Mouse (Mus musculus): ENCODE measurements around the gene Ccdc159.

Ccdc159 gene

DNA sequence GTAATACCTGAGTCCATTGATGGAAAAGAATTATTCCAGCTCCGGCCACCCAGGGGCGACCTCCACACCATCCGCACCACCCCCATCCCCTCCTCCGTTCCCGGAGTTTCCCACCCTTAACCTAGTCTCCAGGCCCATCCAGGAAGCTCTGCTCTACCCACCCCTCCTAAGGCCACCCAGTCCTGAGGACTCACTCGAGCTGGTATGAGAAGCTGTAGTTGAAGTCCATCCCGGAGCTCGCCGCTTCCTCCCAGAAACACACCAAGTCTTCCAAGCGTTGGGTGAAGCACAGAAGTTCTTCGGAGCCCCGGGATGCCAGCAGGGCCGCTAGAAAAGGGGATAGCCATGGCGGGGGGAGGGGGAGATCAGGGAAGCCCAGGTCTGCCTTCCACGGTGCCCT is 34.7 kb downstream of the Ccdc159 start:
- no peak for DNase-seq

DNA sequence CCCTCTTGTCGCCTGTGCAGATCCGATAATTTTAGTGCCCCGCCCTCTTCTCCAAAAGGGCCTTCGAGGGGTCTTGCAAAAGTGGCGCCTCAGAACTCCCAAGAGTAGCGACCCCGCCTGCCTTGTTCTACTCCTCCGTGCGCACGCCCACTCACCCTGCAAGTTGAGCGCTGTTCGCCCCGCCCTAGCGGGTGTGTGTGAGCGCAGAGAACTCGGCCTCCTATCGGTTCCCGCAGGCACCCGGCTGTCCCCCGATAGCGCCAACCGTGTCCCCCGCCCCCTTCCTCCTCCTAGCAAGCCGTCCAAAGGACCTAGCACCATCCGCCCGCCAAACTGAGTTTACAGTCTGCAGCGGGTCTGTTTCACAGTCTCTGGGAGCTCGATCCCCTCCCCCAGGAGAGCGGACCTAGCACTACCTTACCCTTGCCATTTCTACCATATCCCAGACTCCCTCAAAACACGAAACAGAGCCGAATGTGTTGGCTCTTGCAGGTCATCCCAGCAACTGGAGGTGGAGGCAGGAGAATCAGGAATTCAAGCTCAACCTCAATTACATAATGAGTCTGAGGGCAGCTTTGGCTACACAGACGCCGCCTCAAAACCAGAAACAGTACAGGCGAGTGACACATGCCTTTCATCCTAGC is 35.3 kb downstream of the Ccdc159 start:
- peak; percentile 50 to 57 for DNase-seq

DNA sequence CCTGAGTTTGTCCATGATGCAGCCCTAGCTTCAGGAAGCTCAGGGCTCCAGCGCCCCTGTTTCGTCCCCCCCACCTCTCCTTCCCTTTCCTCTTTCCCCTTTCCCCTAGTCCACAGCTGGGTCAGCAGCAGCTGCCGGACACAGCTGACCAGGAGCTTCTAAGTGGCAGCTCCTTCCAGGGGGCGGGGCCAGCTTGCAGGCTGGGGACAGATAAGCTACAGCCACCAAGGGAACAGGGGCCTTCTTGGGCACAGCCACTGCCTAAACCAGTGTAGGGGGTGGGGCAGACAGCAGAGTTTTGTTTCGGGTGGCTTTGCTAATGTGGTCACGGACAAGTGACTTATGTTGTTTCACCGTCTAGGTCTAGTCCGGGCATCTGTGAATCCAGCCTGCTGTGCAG is 36.1 kb downstream of the Ccdc159 start, which contains the start of gene Epor:
Epor (minus strand) TSS at position 90 of the 400 bp plus-strand sequence.
- DNase-seq, result no peak

- DNase-seq, result no peak
These were observed 41.6 kb downstream of the Ccdc159 start for GRCm38 (mm10) chr9:21968883-21969282.

GRCm38 (mm10) chr9:21969304-21969703 is 42.0 kb downstream of the Ccdc159 start:
- no peak for DNase-seq

- DNase-seq, result no peak
These were observed 49.4 kb downstream of the Ccdc159 start for GRCm38 (mm10) chr9:21976626-21977175.

GRCm38 (mm10) chr9:21977331-21977730 is 50.1 kb downstream of the Ccdc159 start:
- DNase-seq, result no peak

DNA sequence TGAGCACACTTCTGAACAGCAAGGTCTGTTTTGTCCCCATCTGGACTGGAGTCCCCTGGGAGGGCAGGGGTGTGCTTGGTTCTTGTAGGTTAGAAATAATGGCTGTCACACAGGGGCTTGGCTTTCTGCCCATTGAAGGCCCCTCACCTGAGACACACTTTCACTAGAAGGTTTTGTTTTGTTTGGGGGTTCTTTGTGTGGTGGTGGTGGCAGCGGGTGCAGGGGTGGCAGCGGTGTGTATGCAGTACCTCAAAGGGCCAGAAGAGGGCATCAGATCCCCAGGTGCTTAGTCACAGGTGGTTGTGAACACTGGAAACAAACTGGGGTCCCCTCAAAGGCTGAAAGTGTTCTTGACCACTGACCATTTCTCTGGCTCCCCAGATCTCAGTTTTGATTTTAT is 50.7 kb downstream of the Ccdc159 start:
- peak; percentile 73 to 75 for DNase-seq

- no peak for DNase-seq
These were observed 51.3 kb downstream of the Ccdc159 start for GRCm38 (mm10) chr9:21978398-21979128.

- no peak for DNase-seq
These were observed 56.6 kb downstream of the Ccdc159 start for GRCm38 (mm10) chr9:21983911-21984310.
